Mouse (Mus musculus) liver, embryonic 13.5 days (tissue): ENCODE data around the gene Otop3. TPM values are rescaled to one million over a fixed set of nuclear protein-coding genes. Genes with fewer than 3 reads are reported as not detected.

Source experiments
- ATAC-seq: fragments of 200-750 bp; cut with Nextera tagmentation; 2 replicates; pipeline ENCODE4 v1.8.0; 2017; ENCODE audit warnings: low read depth, mild to moderate bottlenecking, moderate number of reproducible peaks, moderate library complexity
- DNase-seq: peaks from one replicate; pipeline ENCODE4 v3.0.0; 2022
- H3K27ac ChIP-seq: fragments of 300-500 bp; sonication (generic); 2 replicates; pipeline ENCODE4 v1.5.1; 2015; ENCODE audit warnings: moderate library complexity, mild to moderate bottlenecking, inconsistent platforms
- H3K27me3 ChIP-seq: fragments of 300-500 bp; sonication (generic); 2 replicates; pipeline ENCODE4 v1.6.1; 2015; ENCODE audit warnings: mild to moderate bottlenecking, inconsistent platforms
- H3K36me3 ChIP-seq: fragments of 300-500 bp; sonication (generic); 2 replicates; pipeline ENCODE4 v1.6.1; 2015; ENCODE audit warnings: mild to moderate bottlenecking, inconsistent platforms
- H3K4me1 ChIP-seq: fragments of 300-500 bp; sonication (generic); replicated peaks from 2 replicates; pipeline ENCODE4 v1.6.1; 2015; ENCODE audit warnings: inconsistent platforms
- H3K4me2 ChIP-seq: fragments of 300-500 bp; sonication (generic); 2 replicates; pipeline ENCODE4 v1.6.1; 2015; ENCODE audit warnings: inconsistent platforms, mild to moderate bottlenecking, moderate library complexity
- H3K4me3 ChIP-seq: fragments of 300-500 bp; sonication (generic); replicated peaks from 2 replicates; pipeline ENCODE4 v1.5.1; 2015; ENCODE audit warnings: mild to moderate bottlenecking, inconsistent platforms
- H3K9ac ChIP-seq: fragments of 300-500 bp; sonication (generic); 2 replicates; pipeline ENCODE4 v1.6.1; 2015; ENCODE audit warnings: mild to moderate bottlenecking, inconsistent platforms
- H3K9me3 ChIP-seq: fragments of 300-500 bp; sonication (generic); replicated peaks from 2 replicates; pipeline ENCODE4 v1.6.1; 2016; ENCODE audit warnings: inconsistent platforms
- WGBS: fragments of 180-500 bp; shearing (Covaris S2); methylation state at CpG from one replicate; pipeline ENCODE4 v1.1.7; 2015; ENCODE audit not compliant: insufficient replicate concordance; 5-methylcytosine and 5-hydroxymethylcytosine counted together
- polyA plus RNA-seq: library from polyadenylated mRNA; unstranded; fragments of >200 nt; fragmentation: Nextera tagmentation; extraction: Ambion mirVana; gene quantifications from 2 replicates; pipeline ENCODE4 v1.2.1, GENCODE M21; 2015

The Otop3 gene
- polyA plus RNA-seq, 1 experiment from 2014 or later, result not detected

GRCm38 (mm10) chr11:115344967-115345366 lies 10.4 kb downstream of the Otop3 start:
- Histone ChIP-seq H3K4me2 (no peak overlapping the region), H3K4me1 (peaks cover 13% of the 10 kb centered on the region), H3K9ac (no peak overlapping the region), H3K4me3 (no peak overlapping the region), H3K36me3 (no peaks in the 10 kb centered on the region), H3K27me3 (peaks cover 57% of the 10 kb centered on the region), H3K27ac (no peak overlapping the region), H3K9me3 (no peaks in the 10 kb centered on the region)
- DNase-seq (no peak), ATAC-seq (no peak)
- WGBS, result 9% methylated on average over 12 of the region's 12 CpGs

- H3K4me3 ChIP-seq, result no peak overlapping the region
- no peaks in the 10 kb centered on the region for H3K9me3 ChIP-seq
- DNase-seq (no peak), ATAC-seq (no peak)
- no peak overlapping the region for H3K27ac ChIP-seq
- H3K27me3 ChIP-seq, result peaks cover 63% of the 10 kb centered on the region
- H3K4me2 ChIP-seq, result no peak overlapping the region
- no peaks in the 10 kb centered on the region for H3K36me3 ChIP-seq
- H3K9ac ChIP-seq, result no peak overlapping the region
- H3K4me1 ChIP-seq, result peaks cover 13% of the 10 kb centered on the region
- WGBS, result 32% methylated on average over 7 of the region's 7 CpGs
Observed at GRCm38 (mm10) chr11:115345515-115345914, 11.0 kb downstream of the Otop3 start.

GRCm38 (mm10) chr11:115348681-115349248 lies 14.2 kb downstream of the Otop3 start:
- Histone ChIP-seq H3K4me1 (peaks cover 13% of the 10 kb centered on the region), H3K9ac (no peak overlapping the region), H3K4me2 (0 out of 2 replicates have a peak overlapping the region, but pooled peaks have one; percentile 21), H3K4me3 (no peak overlapping the region), H3K9me3 (no peaks in the 10 kb centered on the region), H3K27me3 (peaks cover 72% of the 10 kb centered on the region), H3K36me3 (no peaks in the 10 kb centered on the region), H3K27ac (no peak overlapping the region)
- peak; percentile 29 for DNase-seq
- WGBS, result 33% methylated on average over 17 of the region's 17 CpGs
- ATAC-seq, result peak; percentile 51

GRCm38 (mm10) chr11:115349976-115350375 lies 15.4 kb downstream of the Otop3 start:
- Histone ChIP-seq H3K9ac (no peak overlapping the region), H3K4me1 (peaks cover 12% of the 10 kb centered on the region), H3K27ac (no peak overlapping the region), H3K4me3 (no peak overlapping the region), H3K4me2 (no peak overlapping the region), H3K9me3 (no peaks in the 10 kb centered on the region), H3K36me3 (no peaks in the 10 kb centered on the region), H3K27me3 (peaks cover 64% of the 10 kb centered on the region)
- WGBS, result 27% methylated on average over 4 of the region's 4 CpGs
- ATAC-seq, result no peak
- DNase-seq, result no peak

GRCm38 (mm10) chr11:115353375-115353774 lies 18.8 kb downstream of the Otop3 start:
- 74% methylated on average over 5 of the region's 5 CpGs for WGBS
- H3K36me3 ChIP-seq, result no peaks in the 10 kb centered on the region
- H3K27ac ChIP-seq, result no peak overlapping the region
- no peak for DNase-seq
- no peak overlapping the region for H3K4me2 ChIP-seq
- no peak overlapping the region for H3K9ac ChIP-seq
- ATAC-seq, result no peak
- H3K27me3 ChIP-seq, result peaks cover 51% of the 10 kb centered on the region
- H3K4me1 ChIP-seq, result peaks cover 9% of the 10 kb centered on the region
- H3K9me3 ChIP-seq, result no peaks in the 10 kb centered on the region
- no peak overlapping the region for H3K4me3 ChIP-seq

- Histone ChIP-seq H3K9me3 (no peaks in the 10 kb centered on the region), H3K27ac (no peak overlapping the region), H3K36me3 (no peaks in the 10 kb centered on the region), H3K4me1 (peaks cover 1% of the 10 kb centered on the region), H3K27me3 (peaks cover 46% of the 10 kb centered on the region), H3K4me2 (no peak overlapping the region), H3K4me3 (no peak overlapping the region), H3K9ac (no peak overlapping the region)
- peak; percentile 38 for DNase-seq
- ATAC-seq, result no peak
- 7% methylated on average over 8 of the region's 8 CpGs for WGBS
Observed at GRCm38 (mm10) chr11:115354183-115354582, 19.7 kb downstream of the Otop3 start.

GRCm38 (mm10) chr11:115358468-115358867 lies 23.9 kb downstream of the Otop3 start:
- no peak for ATAC-seq
- Histone ChIP-seq H3K4me1 (no peaks in the 10 kb centered on the region), H3K9me3 (no peaks in the 10 kb centered on the region), H3K27me3 (peaks cover 25% of the 10 kb centered on the region; the same call in 1 of the 2 replicates), H3K4me3 (no peak overlapping the region), H3K36me3 (no peaks in the 10 kb centered on the region), H3K4me2 (no peak overlapping the region), H3K9ac (no peak overlapping the region), H3K27ac (no peak overlapping the region)
- DNase-seq, result peak; percentile 21
- 13% methylated on average over 5 of the region's 5 CpGs for WGBS

GRCm38 (mm10) chr11:115359293-115359692 lies 24.8 kb downstream of the Otop3 start:
- WGBS, result 39% methylated on average over 3 of the region's 3 CpGs
- no peak overlapping the region for H3K9ac ChIP-seq
- ATAC-seq, result no peak
- DNase-seq, result no peak
- no peak overlapping the region for H3K27ac ChIP-seq
- no peak overlapping the region for H3K4me3 ChIP-seq
- no peaks in the 10 kb centered on the region for H3K4me1 ChIP-seq
- no peaks in the 10 kb centered on the region for H3K9me3 ChIP-seq
- peaks cover 26% of the 10 kb centered on the region for H3K27me3 ChIP-seq
- H3K36me3 ChIP-seq, result no peaks in the 10 kb centered on the region
- H3K4me2 ChIP-seq, result no peak overlapping the region

GRCm38 (mm10) chr11:115359726-115360125 lies 25.2 kb downstream of the Otop3 start:
- H3K27me3 ChIP-seq, result peaks cover 29% of the 10 kb centered on the region
- H3K9me3 ChIP-seq, result no peaks in the 10 kb centered on the region
- H3K9ac ChIP-seq, result no peak overlapping the region
- DNase-seq, result no peak
- H3K27ac ChIP-seq, result no peak overlapping the region
- H3K36me3 ChIP-seq, result no peaks in the 10 kb centered on the region
- 50% methylated on average over 6 of the region's 6 CpGs for WGBS
- no peaks in the 10 kb centered on the region for H3K4me1 ChIP-seq
- no peak overlapping the region for H3K4me3 ChIP-seq
- no peak overlapping the region for H3K4me2 ChIP-seq
- ATAC-seq, result no peak

GRCm38 (mm10) chr11:115364136-115364535 lies 29.6 kb downstream of the Otop3 start:
- peaks cover 50% of the 10 kb centered on the region for H3K27me3 ChIP-seq
- no peak overlapping the region for H3K9ac ChIP-seq
- WGBS, result 65% methylated on average over 3 of the region's 3 CpGs
- H3K4me2 ChIP-seq, result no peak overlapping the region
- H3K36me3 ChIP-seq, result no peaks in the 10 kb centered on the region
- H3K4me1 ChIP-seq, result peaks cover 17% of the 10 kb centered on the region
- no peak overlapping the region for H3K27ac ChIP-seq
- ATAC-seq (no peak), DNase-seq (no peak)
- H3K9me3 ChIP-seq, result no peaks in the 10 kb centered on the region
- no peak overlapping the region for H3K4me3 ChIP-seq

GRCm38 (mm10) chr11:115366039-115366705 lies 31.6 kb downstream of the Otop3 start:
- Histone ChIP-seq H3K4me3 (no peak overlapping the region), H3K4me2 (no peak overlapping the region), H3K9ac (no peak overlapping the region), H3K36me3 (no peaks in the 10 kb centered on the region), H3K27ac (no peak overlapping the region), H3K4me1 (peaks cover 17% of the 10 kb centered on the region), H3K27me3 (peaks cover 70% of the 10 kb centered on the region), H3K9me3 (no peaks in the 10 kb centered on the region)
- ATAC-seq, result no peak
- no peak for DNase-seq
- WGBS, result 18% methylated on average over 7 of the region's 7 CpGs
